Mouse (Mus musculus) neural tube, embryonic 12.5 days (tissue): ENCODE data around the gene Taf15. TPM values are rescaled to one million over a fixed set of nuclear protein-coding genes. Genes with fewer than 3 reads are reported as not detected.

Experiments
- ATAC-seq: fragments of 200-750 bp; cut with Nextera tagmentation; 2 replicates; pipeline ENCODE4 v1.8.0; 2017; ENCODE audit warnings: low read depth, mild to moderate bottlenecking, moderate TSS enrichment, moderate library complexity; ENCODE audit not compliant: low FRiP score
- H3K27ac ChIP-seq: fragments of 300-500 bp; sonication (generic); 2 replicates; pipeline ENCODE4 v1.5.1; 2016
- H3K27me3 ChIP-seq: fragments of 300-500 bp; sonication (generic); replicated peaks from 2 replicates; pipeline ENCODE4 v1.6.1; 2016; ENCODE audit warnings: mild to moderate bottlenecking
- H3K36me3 ChIP-seq: fragments of 300-500 bp; sonication (generic); 2 replicates; pipeline ENCODE4 v1.6.1; 2016; ENCODE audit warnings: mild to moderate bottlenecking
- H3K4me1 ChIP-seq: fragments of 300-500 bp; sonication (generic); 2 replicates; pipeline ENCODE4 v1.6.1; 2016
- H3K4me2 ChIP-seq: fragments of 300-500 bp; sonication (generic); replicated peaks from 2 replicates; pipeline ENCODE4 v1.6.1; 2016; ENCODE audit warnings: mild to moderate bottlenecking
- H3K4me3 ChIP-seq: fragments of 300-500 bp; sonication (generic); 2 replicates; pipeline ENCODE4 v1.5.1; 2016
- H3K9ac ChIP-seq: fragments of 300-500 bp; sonication (generic); 2 replicates; pipeline ENCODE4 v1.6.1; 2016; ENCODE audit warnings: mild to moderate bottlenecking
- H3K9me3 ChIP-seq: fragments of 300-500 bp; sonication (generic); 2 replicates; pipeline ENCODE4 v1.6.1; 2016; ENCODE audit warnings: mild to moderate bottlenecking
- WGBS: fragments of 180-500 bp; shearing (Covaris S2); methylation state at CpG from one replicate; pipeline ENCODE4 v1.1.7; 2016; 5-methylcytosine and 5-hydroxymethylcytosine counted together
- polyA plus RNA-seq: library from polyadenylated mRNA; unstranded; fragments of >200 nt; fragmentation: Nextera tagmentation; extraction: Ambion mirVana; gene quantifications from 2 replicates; pipeline ENCODE4 v1.2.1, GENCODE M21; 2016

The Taf15 gene
- 9.9 and 13.6 TPM in 2 replicates for polyA plus RNA-seq

DNA sequence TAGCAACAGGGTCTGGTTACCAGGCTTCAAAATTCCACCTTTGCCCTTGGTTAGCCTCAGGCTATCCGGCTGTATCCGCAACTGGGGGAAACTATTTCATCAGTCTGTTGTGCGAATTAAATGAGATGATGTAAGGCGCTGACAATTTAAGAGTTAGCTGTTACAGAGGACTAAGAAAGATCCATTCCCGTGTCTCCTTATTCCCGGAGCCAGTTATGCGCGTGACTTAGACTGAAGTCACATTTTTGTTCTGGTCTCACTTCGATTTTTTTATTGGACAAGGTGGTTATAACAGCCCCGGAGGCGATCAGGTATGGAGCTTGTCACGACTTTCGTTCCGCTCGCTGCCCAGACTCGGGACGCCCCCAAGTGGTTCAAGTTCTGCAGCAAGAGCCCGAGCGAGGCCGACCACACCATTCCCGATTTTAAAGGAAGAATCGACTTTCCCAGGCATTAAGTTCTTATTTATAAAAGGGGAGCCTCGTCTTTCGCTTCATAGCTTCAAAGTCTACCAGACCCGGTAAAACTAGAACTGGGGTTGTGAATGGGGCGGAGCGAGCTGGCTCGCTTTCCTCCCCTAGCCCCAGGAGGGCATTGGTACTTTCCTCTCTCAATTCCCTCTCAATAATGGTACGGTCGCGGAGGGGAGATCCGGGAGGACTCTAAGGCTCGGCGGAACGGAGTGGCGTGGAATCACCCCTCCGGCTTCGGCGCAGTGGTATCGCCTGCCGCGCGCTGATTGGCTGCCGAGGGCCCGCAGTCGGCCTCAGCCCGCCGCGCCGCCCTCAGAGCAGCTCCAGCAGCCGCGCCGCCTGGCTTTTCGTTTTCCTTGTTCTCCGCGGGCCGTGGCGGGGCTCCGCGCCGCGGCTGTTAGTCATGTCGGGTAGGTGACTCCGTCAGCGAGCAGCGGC lies at the start of gene Taf15:
Gene Taf15, plus strand, starts transcription at position 763 of the 911 bp plus-strand sequence.
- Histone ChIP-seq H3K36me3 (peaks cover 5% of the 10 kb centered on the region; the same call in 1 of the 2 replicates), H3K4me1 (peaks cover 10% of the 10 kb centered on the region), H3K4me3 (peak within 1 kb of the TSS; percentile 89), H3K4me2 (peak within 1 kb of the TSS; percentile 89), H3K27me3 (no peaks in the 10 kb centered on the region), H3K27ac (peak within 1 kb of the TSS; percentile 96), H3K9me3 (no peaks in the 10 kb centered on the region), H3K9ac (peak within 1 kb of the TSS; percentile 93)
- WGBS, result under 1% methylated on average over 66 of the region's 66 CpGs
- peak; percentile 98 for ATAC-seq

DNA sequence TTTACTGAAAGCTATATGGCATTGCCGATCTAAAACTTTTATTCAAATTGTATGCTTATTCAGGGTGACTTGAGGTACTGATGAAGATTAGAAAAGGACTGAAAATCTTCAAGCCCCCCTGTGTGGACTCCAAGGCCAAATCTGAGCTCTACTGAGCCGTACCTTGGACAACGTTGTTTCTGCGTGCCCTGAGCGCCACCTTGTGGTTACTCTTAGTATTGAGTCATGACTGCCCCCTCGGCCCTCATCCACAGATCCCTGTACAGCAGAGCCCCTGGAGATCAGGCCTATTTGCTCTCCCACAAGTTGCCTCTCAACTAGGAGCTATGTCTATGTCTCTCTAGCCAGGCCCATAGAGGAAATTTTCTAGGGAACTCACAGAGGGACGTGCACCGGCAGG lies 48.2 kb upstream of the Taf15 start:
- 8% methylated on average over 8 of the region's 8 CpGs for WGBS
- H3K36me3 ChIP-seq, result no peaks in the 10 kb centered on the region
- H3K4me3 ChIP-seq, result no peak overlapping the region
- H3K27ac ChIP-seq, result no peak overlapping the region
- H3K9me3 ChIP-seq, result no peaks in the 10 kb centered on the region
- no peak overlapping the region for H3K4me2 ChIP-seq
- ATAC-seq, result peak; percentile 72; the same call in 1 of the 2 replicates
- no peak overlapping the region for H3K9ac ChIP-seq
- no peaks in the 10 kb centered on the region for H3K4me1 ChIP-seq
- peaks cover 49% of the 10 kb centered on the region for H3K27me3 ChIP-seq

DNA sequence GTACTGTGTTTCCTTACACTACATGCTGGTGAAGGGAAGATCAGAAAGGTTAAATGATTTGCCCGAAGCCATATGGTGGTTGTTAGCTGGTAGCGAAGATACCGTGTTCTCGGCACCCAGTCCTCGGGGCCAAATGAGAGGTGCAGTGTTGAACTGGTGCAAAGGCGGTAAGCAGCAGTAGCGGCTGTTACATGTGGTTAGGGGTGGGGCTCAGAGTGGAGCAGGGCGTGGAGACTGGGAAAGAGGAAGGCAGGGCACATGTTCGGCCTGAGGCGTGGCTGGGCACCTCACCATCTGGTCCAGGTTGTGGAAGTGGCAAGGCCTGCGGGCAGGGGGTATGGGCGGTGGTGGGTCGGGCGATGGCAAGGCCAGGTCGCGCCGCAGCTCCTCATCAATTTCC lies 45.9 kb upstream of the Taf15 start:
- Histone ChIP-seq H3K4me2 (peak overlapping the region; percentile 26; the same call in 1 of the 2 replicates), H3K4me3 (no peak overlapping the region), H3K9ac (no peak overlapping the region), H3K36me3 (no peaks in the 10 kb centered on the region), H3K27me3 (peaks cover 46% of the 10 kb centered on the region), H3K4me1 (no peaks in the 10 kb centered on the region), H3K9me3 (no peaks in the 10 kb centered on the region), H3K27ac (no peak overlapping the region)
- ATAC-seq, result no peak
- 37% methylated on average over 17 of the region's 17 CpGs for WGBS

DNA sequence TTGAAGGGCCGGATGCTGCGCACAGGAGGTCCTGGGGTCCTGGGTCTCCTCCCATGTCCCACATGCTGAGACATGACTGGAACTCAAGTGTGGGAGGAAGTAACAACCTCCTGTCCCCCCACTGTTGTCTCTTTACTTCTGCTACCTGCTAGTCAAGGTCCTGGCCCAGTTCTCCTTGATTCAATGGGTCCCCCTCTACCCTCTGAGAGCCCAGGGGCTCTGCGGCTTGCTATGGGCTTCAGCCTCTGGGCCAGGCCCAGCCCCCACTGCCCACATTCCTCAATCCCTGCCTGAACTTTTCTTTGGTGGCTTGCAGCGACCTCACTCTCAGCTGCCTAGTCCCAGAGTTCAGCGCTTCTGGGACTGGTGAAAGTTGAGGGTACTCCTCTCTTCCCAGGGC lies 43.5 kb upstream of the Taf15 start, which contains the start of gene Gas2l2:
Gene Gas2l2, minus strand, starts transcription at position 101 of the 400 bp plus-strand sequence.
- Histone ChIP-seq H3K4me2 (no peak within 1 kb of the TSS), H3K36me3 (no peaks in the 10 kb centered on the region), H3K27ac (no peak within 1 kb of the TSS), H3K4me3 (no peak within 1 kb of the TSS), H3K27me3 (peaks cover 42% of the 10 kb centered on the region), H3K4me1 (no peaks in the 10 kb centered on the region), H3K9me3 (no peaks in the 10 kb centered on the region), H3K9ac (no peak within 1 kb of the TSS)
- ATAC-seq, result no peak
- 69% methylated on average over 5 of the region's 5 CpGs for WGBS

DNA sequence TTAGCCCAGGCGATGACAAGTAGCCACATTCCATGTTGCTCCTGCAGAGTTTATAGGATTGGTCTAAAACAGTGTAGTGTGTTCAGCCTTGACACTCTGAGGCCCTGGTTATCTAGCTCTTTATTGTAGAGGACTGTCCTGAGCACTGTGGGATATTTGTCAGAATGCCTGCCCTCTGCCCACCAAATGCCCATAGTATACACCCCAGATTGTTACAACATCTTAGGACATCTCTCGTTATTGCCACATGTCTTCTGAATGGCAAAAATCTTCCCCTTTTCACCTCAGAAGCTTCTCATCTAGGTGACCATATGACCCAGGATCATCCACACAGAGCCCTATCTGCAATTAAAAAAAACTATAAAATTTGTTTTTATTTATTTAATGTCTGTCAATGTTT lies 40.4 kb upstream of the Taf15 start:
- Histone ChIP-seq H3K36me3 (no peaks in the 10 kb centered on the region), H3K9me3 (no peaks in the 10 kb centered on the region), H3K4me1 (no peaks in the 10 kb centered on the region), H3K27me3 (peaks cover 25% of the 10 kb centered on the region), H3K4me3 (no peak overlapping the region), H3K27ac (no peak overlapping the region), H3K9ac (no peak overlapping the region), H3K4me2 (no peak overlapping the region)
- 76% methylated on average over 2 of the region's 2 CpGs for WGBS
- ATAC-seq, result no peak

DNA sequence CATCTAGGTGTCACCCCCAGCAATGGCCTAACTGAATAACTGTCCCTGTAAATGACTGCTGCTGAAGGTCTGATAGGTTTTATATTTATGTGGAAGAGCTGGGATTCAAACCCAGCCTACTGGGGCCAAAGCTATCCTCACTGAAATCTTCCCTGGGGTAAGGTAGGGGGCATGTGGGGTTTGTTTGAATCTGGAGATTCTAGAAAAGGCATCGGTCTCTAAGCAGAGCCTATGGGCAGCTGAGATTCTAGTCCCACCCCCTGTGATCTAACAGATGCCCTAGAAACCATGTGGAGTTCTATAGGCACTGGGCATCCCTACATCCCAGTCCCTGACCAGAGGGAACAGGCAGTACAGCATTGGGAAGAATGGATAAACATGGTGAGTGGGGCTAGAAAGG lies 35.5 kb upstream of the Taf15 start, which contains the start of gene 1700020L24Rik:
Gene 1700020L24Rik, plus strand, starts transcription at position 301 of the 400 bp plus-strand sequence.
- H3K4me2 ChIP-seq, result no peak within 1 kb of the TSS
- no peak for ATAC-seq
- WGBS, result 96% methylated on average over 1 of the region's 1 CpGs
- H3K9me3 ChIP-seq, result no peaks in the 10 kb centered on the region
- no peak within 1 kb of the TSS for H3K27ac ChIP-seq
- no peak within 1 kb of the TSS for H3K4me3 ChIP-seq
- no peaks in the 10 kb centered on the region for H3K36me3 ChIP-seq
- no peaks in the 10 kb centered on the region; the same call in 1 of the 2 replicates for H3K4me1 ChIP-seq
- H3K27me3 ChIP-seq, result peaks cover 15% of the 10 kb centered on the region
- no peak within 1 kb of the TSS for H3K9ac ChIP-seq

DNA sequence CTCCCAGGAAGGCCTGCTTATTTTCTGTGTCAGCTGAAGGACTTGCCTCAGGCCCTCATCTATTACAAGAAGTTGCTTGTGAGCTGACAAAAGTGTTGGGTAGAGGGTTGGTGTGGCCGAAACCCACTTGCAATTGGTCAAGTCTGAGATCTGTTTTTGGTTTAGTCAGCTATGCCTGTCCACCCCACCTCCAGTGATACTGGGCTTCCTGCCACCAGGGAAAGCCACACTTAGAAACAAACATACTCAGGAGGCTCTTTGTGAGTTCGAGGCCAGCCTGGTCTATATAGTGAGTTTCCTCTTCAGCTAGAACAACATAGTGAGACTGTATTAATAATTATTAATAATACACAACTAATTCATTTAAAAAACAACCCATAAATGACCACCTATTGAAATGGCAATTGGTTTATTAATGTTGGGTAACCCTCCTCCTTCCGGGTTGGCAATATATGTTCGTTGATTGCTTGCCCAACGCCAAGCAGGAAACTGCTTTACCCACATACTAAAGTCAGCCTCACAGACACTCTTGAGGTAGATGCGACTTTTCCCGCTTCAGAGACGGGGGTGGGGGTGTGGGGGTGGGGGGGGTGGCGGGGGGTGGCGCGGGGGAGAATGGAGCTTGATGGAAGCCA lies 33.3 kb upstream of the Taf15 start:
- no peaks in the 10 kb centered on the region for H3K36me3 ChIP-seq
- peak overlapping the region; percentile 56 for H3K4me3 ChIP-seq
- ATAC-seq, result no peak
- H3K27ac ChIP-seq, result no peak overlapping the region
- no peaks in the 10 kb centered on the region for H3K9me3 ChIP-seq
- H3K27me3 ChIP-seq, result peaks cover 37% of the 10 kb centered on the region
- WGBS, result 33% methylated on average over 11 of the region's 11 CpGs
- H3K4me2 ChIP-seq, result peak overlapping the region; percentile 92
- H3K9ac ChIP-seq, result peak overlapping the region; percentile 52
- no peaks in the 10 kb centered on the region; the same call in 1 of the 2 replicates for H3K4me1 ChIP-seq

DNA sequence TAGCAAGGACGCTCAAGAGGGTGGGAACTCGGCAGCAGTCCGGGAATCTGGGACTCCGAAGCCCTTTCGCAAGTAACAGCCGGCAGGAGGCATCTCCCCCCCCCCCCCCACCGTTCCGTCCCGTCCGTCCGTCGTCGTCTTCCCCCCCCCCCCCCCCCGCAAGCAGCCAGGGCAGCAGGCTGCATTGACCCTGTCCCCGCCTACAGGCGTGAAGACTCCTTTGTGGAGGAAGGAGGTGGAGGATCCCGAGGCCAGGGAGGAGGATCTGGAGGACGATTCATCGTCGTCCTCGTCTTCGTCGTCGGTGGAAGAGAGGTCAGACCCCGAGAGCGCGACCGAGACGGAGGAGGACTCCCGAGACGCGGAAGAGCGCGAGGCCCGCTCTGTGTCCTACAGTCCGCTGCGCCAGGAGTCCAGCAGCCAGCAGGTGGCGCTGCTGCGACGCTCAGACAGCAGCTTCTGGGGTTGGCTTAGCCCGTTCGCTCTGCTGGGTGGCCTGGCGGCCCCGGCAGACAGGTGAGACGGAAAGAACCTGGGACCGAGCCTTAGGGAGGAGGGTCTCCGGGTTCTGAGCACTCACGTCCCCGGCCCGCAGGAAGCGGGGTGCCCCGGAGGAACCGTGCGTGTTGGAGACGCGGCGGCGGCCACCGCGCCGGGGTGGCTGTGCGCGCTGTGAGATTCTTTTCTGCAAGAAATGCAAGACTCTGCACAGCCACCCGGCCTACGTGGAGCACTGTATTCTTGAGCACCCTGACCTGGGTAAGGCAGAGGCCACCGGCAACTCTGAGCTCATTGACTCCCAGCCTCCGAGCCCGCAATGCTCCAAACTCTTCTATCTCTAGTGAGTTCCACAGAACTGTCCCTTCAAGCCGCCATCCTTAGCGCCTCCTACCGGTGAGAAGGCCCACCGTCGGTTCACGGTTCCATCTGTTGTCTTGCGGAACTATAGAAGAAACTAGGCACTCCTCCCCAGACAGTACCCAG lies 32.5 kb upstream of the Taf15 start:
- Histone ChIP-seq H3K27ac (no peak overlapping the region), H3K27me3 (peaks cover 45% of the 10 kb centered on the region), H3K4me3 (peak overlapping the region; percentile 56), H3K9ac (peak overlapping the region; percentile 52), H3K9me3 (no peaks in the 10 kb centered on the region), H3K36me3 (no peaks in the 10 kb centered on the region), H3K4me1 (no peaks in the 10 kb centered on the region; the same call in 1 of the 2 replicates), H3K4me2 (peak overlapping the region; percentile 92)
- ATAC-seq, result peak; percentile 93
- 1% methylated on average over 65 of the region's 75 CpGs for WGBS

DNA sequence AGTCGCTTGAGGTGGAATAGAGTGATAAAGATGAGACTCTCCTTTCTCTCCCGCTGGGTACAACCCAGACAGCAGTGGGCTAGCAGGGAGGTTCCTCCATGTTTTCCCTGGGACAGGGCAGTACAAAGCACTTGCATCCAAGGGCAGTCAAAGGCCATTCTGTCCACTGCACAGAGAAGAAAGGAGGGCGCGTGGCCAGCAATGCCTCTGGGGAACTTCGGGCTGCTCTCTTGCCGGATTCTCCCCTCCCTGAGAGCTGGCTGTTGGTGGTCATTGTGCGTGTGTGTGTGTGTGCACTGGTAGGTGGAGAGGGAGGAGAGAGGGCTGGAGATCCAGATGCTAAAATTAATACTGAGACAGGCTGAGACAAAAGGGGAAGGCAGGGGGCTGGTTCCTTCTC lies 31.7 kb upstream of the Taf15 start:
- Histone ChIP-seq H3K4me1 (no peaks in the 10 kb centered on the region; the same call in 1 of the 2 replicates), H3K27me3 (peaks cover 51% of the 10 kb centered on the region), H3K4me2 (peak overlapping the region; percentile 92; the same call in 1 of the 2 replicates), H3K9me3 (no peaks in the 10 kb centered on the region), H3K36me3 (no peaks in the 10 kb centered on the region), H3K9ac (no peak overlapping the region), H3K4me3 (no peak overlapping the region), H3K27ac (no peak overlapping the region)
- WGBS, result 45% methylated on average over 7 of the region's 7 CpGs
- no peak for ATAC-seq

DNA sequence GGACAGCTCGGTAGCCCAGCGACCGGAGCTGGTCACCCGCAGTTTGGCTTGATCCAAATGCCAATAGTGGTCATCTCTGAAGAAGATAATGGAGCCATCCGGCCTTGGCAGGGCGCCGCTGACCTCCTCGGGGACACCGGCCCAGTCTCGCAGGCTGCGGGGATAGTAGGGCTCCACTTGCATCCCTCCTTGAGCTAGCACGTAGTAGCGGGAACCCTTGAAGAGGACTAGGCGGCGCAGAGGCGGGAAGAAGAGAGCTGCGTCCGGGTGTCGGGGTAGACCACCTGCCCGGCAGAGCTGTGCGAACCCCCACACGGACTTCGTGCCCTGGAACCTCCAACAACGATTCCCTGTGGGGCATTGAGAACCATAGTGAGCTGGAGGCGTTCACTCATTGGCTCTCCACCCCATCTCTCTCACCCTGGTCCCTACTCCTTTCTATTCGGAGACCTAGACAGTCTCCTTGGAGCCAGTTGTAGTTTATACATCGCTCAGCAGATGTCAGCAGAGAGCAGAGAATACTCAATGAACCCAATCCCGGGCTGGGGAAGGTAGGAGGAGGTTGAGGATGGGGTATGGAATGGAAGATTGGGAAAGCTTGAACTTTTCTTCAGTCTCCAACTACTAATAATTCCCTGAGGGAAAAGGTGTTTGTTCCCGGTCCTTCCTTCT lies 30.2 kb upstream of the Taf15 start:
- Histone ChIP-seq H3K27ac (no peak overlapping the region), H3K4me3 (no peak overlapping the region), H3K9me3 (no peaks in the 10 kb centered on the region), H3K9ac (0 out of 2 replicates have a peak overlapping the region, but pooled peaks have one; percentile 3), H3K4me1 (peaks cover 2% of the 10 kb centered on the region; the same call in 1 of the 2 replicates), H3K27me3 (peaks cover 64% of the 10 kb centered on the region), H3K4me2 (peak overlapping the region; percentile 50), H3K36me3 (no peaks in the 10 kb centered on the region)
- ATAC-seq, result no peak
- WGBS, result 11% methylated on average over 29 of the region's 29 CpGs

DNA sequence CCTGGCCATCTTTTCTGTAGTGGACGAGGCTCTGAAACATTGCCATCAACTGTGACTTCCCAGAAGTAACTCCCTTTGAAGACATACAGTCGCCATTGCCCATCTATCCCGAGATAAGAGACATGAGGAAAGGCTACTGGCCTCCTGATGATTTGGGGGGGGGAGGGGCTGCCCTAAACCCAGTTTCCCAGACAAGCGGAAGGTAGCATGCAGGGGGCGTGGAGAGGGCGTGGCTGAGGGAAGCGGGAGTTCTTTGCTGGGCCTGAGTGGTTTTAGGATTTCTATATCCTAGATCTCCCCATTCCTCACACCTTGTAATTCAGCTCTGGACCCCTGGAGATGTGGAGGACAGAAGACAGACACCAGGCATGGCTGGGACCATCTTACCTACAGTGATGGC lies 29.1 kb upstream of the Taf15 start:
- peaks cover 9% of the 10 kb centered on the region for H3K4me1 ChIP-seq
- no peak overlapping the region for H3K4me2 ChIP-seq
- H3K9me3 ChIP-seq, result no peaks in the 10 kb centered on the region
- H3K9ac ChIP-seq, result no peak overlapping the region
- no peak overlapping the region for H3K4me3 ChIP-seq
- ATAC-seq, result no peak
- H3K27ac ChIP-seq, result no peak overlapping the region
- WGBS, result 7% methylated on average over 7 of the region's 7 CpGs
- peaks cover 64% of the 10 kb centered on the region for H3K27me3 ChIP-seq
- no peaks in the 10 kb centered on the region for H3K36me3 ChIP-seq
